Mouse (Mus musculus) MEL (cell line): ENCODE results near the gene Golga1. TPM values are rescaled to one million over a fixed set of nuclear protein-coding genes. Genes with fewer than 3 reads are reported as not detected.
A peak's percentile ranks its signal among the peaks of the same experiment; 100 is the strongest.

Experiments used
- DNase-seq: peaks from one replicate; pipeline ENCODE4 v3.0.0; 2011; ENCODE audit warnings: low read depth, low spot score
- H3K27ac ChIP-seq: 2 replicates; pipeline ENCODE4 v1.5.1; 2012; ENCODE audit warnings: low read depth, mild to moderate bottlenecking, control low read depth, low read length, moderate library complexity; ENCODE audit not compliant: control insufficient read depth
- H3K27me3 ChIP-seq, 2 experiments: fragments of 150-350 bp in 1 of 2; sonication (generic) in 1 of 2; 2 replicates each; pipeline ENCODE4 v1.6.1; 2012; ENCODE audit warnings: low read length in 2 of 2, mild to moderate bottlenecking in 2 of 2, improper control_type of control experiment in 1 of 2, moderate library complexity in 1 of 2; ENCODE audit not compliant: insufficient read depth in 2 of 2, control insufficient read depth in 1 of 2
- H3K36me3 ChIP-seq, 2 experiments: 2 replicates each; pipeline ENCODE4 v1.6.1; 2012 to 2014; ENCODE audit warnings: low read length in 2 of 2, improper control_type of control experiment in 1 of 2, inconsistent platforms in 1 of 2, mild to moderate bottlenecking in 1 of 2; ENCODE audit not compliant: insufficient read depth in 2 of 2, control insufficient read depth in 1 of 2
- H3K4me1 ChIP-seq, 2 experiments: fragments of 150-350 bp in 1 of 2; sonication (generic) in 1 of 2; 2 replicates each; pipeline ENCODE4 v1.6.1; 2012; ENCODE audit warnings: low read length in 2 of 2, improper control_type of control experiment in 1 of 2, mild to moderate bottlenecking in 1 of 2; ENCODE audit not compliant: insufficient read depth in 2 of 2, control insufficient read depth in 1 of 2
- H3K4me3 ChIP-seq, 2 experiments: fragments of 150-350 bp in 1 of 2; sonication (generic) in 1 of 2; 2 replicates each; pipeline ENCODE4 v1.5.1; 2012; ENCODE audit warnings: low read depth in 2 of 2, low read length in 2 of 2, mild to moderate bottlenecking in 2 of 2, moderate library complexity in 2 of 2, control low read depth in 1 of 2, improper control_type of control experiment in 1 of 2; ENCODE audit not compliant: control insufficient read depth in 1 of 2, insufficient read depth in 1 of 2
- H3K79me2 ChIP-seq: 2 replicates; pipeline ENCODE4 v1.6.1; 2012; ENCODE audit warnings: mild to moderate bottlenecking, low read length, moderate library complexity; ENCODE audit not compliant: control insufficient read depth, poor library complexity, insufficient read depth
- H3K9ac ChIP-seq: 2 replicates; pipeline ENCODE4 v1.6.1; 2012; ENCODE audit warnings: low read depth, mild to moderate bottlenecking, control low read depth, low read length, moderate library complexity; ENCODE audit not compliant: control insufficient read depth, poor library complexity, severe bottlenecking
- H3K9me3 ChIP-seq: fragments of 150-350 bp; sonication (generic); replicated peaks from 2 replicates; pipeline ENCODE4 v1.6.1; 2012; ENCODE audit warnings: mild to moderate bottlenecking, low read length, improper control_type of control experiment, moderate library complexity; ENCODE audit not compliant: insufficient read depth
- BHLHE40 ChIP-seq: IDR thresholded peaks from 2 replicates; pipeline ENCODE4 v1.6.1; 2012; ENCODE audit warnings: low read depth, mild to moderate bottlenecking, inconsistent platforms, low read length, improper control_type of control experiment, borderline replicate concordance
- CHD1 ChIP-seq: IDR thresholded peaks from 2 replicates; pipeline ENCODE4 v1.6.1; 2012; ENCODE audit warnings: low read depth, mild to moderate bottlenecking, inconsistent platforms, low read length, improper control_type of control experiment
- CHD2 ChIP-seq: IDR thresholded peaks from 2 replicates; pipeline ENCODE4 v1.6.1; 2011; ENCODE audit warnings: low read length, improper control_type of control experiment
- CTCF ChIP-seq, 3 experiments: IDR thresholded peaks in 2 of 3; conservative IDR thresholded peaks in 1 of 3; 2 replicates each; pipeline ENCODE4 v1.5.1; 2011 to 2012; ENCODE audit warnings: low read length in 3 of 3, low read depth in 2 of 3, mild to moderate bottlenecking in 2 of 3, improper control_type of control experiment in 1 of 3, inconsistent platforms in 1 of 3, mixed read lengths in 1 of 3, moderate library complexity in 1 of 3; ENCODE audit not compliant: control insufficient read depth in 1 of 3, insufficient read depth in 1 of 3, poor library complexity in 1 of 3, severe bottlenecking in 1 of 3
- ELF1 ChIP-seq: IDR thresholded peaks from 2 replicates; pipeline ENCODE4 v1.6.1; 2014; ENCODE audit warnings: low read depth, mild to moderate bottlenecking, inconsistent platforms, low read length, improper control_type of control experiment, moderate library complexity
- ETS1 ChIP-seq: IDR thresholded peaks from 2 replicates; pipeline ENCODE4 v1.6.1; 2012; ENCODE audit warnings: low read depth, mild to moderate bottlenecking, inconsistent platforms, low read length, improper control_type of control experiment, moderate library complexity
- GATA1 ChIP-seq: IDR thresholded peaks from 2 replicates; pipeline ENCODE4 v1.6.1; 2011; ENCODE audit warnings: low read depth, low read length, improper control_type of control experiment
- HCFC1 ChIP-seq: IDR thresholded peaks from 2 replicates; pipeline ENCODE4 v1.6.1; 2012; ENCODE audit warnings: low read depth, mild to moderate bottlenecking, inconsistent platforms, low read length, improper control_type of control experiment, moderate library complexity
- JUND ChIP-seq: IDR thresholded peaks from 2 replicates; pipeline ENCODE4 v1.6.1; 2011; ENCODE audit warnings: low read depth, mild to moderate bottlenecking, improper control_type of control experiment, low read length
- KAT2A ChIP-seq: conservative IDR thresholded peaks from 2 replicates; pipeline ENCODE4 v1.6.1; 2012; ENCODE audit warnings: low read depth, low read length, improper control_type of control experiment, inconsistent platforms
- MAFK ChIP-seq: IDR thresholded peaks from 2 replicates; pipeline ENCODE4 v1.6.1; 2011; ENCODE audit warnings: low read depth, mild to moderate bottlenecking, low read length, improper control_type of control experiment, borderline replicate concordance
- MAX ChIP-seq: IDR thresholded peaks from 2 replicates; pipeline ENCODE4 v1.6.1; 2011; ENCODE audit warnings: low read length, improper control_type of control experiment
- MAZ ChIP-seq: IDR thresholded peaks from 2 replicates; pipeline ENCODE4 v1.6.1; 2012; ENCODE audit warnings: low read depth, mild to moderate bottlenecking, inconsistent platforms, low read length, improper control_type of control experiment
- MEF2A ChIP-seq: IDR thresholded peaks from 2 replicates; pipeline ENCODE4 v1.6.1; 2014; ENCODE audit warnings: low read depth, mild to moderate bottlenecking, inconsistent platforms, low read length, improper control_type of control experiment; ENCODE audit not compliant: poor library complexity, insufficient replicate concordance, severe bottlenecking; ENCODE audit errors: extremely low read depth
- MXI1 ChIP-seq: IDR thresholded peaks from 2 replicates; pipeline ENCODE4 v1.6.1; 2011; ENCODE audit warnings: mild to moderate bottlenecking, low read depth, low read length, improper control_type of control experiment
- MYB ChIP-seq: IDR thresholded peaks from 2 replicates; pipeline ENCODE4 v1.6.1; 2011; ENCODE audit warnings: mild to moderate bottlenecking, low read depth, low read length, improper control_type of control experiment
- MYC ChIP-seq: IDR thresholded peaks from 2 replicates; pipeline ENCODE4 v1.6.1; 2011; ENCODE audit warnings: low read depth, mild to moderate bottlenecking, low read length, improper control_type of control experiment, moderate library complexity
- NELFE ChIP-seq: IDR thresholded peaks from 2 replicates; pipeline ENCODE4 v1.6.1; 2011; ENCODE audit warnings: low read depth, low read length, improper control_type of control experiment
- NRF1 ChIP-seq: IDR thresholded peaks from 2 replicates; pipeline ENCODE4 v1.6.1; 2014; ENCODE audit warnings: low read depth, mild to moderate bottlenecking, inconsistent platforms, low read length, improper control_type of control experiment, moderate library complexity; ENCODE audit not compliant: poor library complexity, insufficient read depth, severe bottlenecking
- POLR2A ChIP-seq, 2 experiments: IDR thresholded peaks; 2 replicates each; pipeline ENCODE4 v1.6.1; 2011 to 2012; ENCODE audit warnings: low read length in 2 of 2, mild to moderate bottlenecking in 2 of 2, control low read depth in 1 of 2, improper control_type of control experiment in 1 of 2, low read depth in 1 of 2, moderate library complexity in 1 of 2; ENCODE audit not compliant: control insufficient read depth in 1 of 2, insufficient read depth in 1 of 2, poor library complexity in 1 of 2
- POLR2AphosphoS2 ChIP-seq: IDR thresholded peaks from 2 replicates; pipeline ENCODE4 v1.6.1; 2011; ENCODE audit warnings: low read length, improper control_type of control experiment
- POLR2AphosphoS5 ChIP-seq: IDR thresholded peaks from 2 replicates; pipeline ENCODE4 v1.6.1; 2012; ENCODE audit warnings: low read depth, borderline replicate concordance, mild to moderate bottlenecking, inconsistent platforms, low read length, moderate library complexity, mixed read lengths
- RAD21 ChIP-seq: IDR thresholded peaks from 2 replicates; pipeline ENCODE4 v1.6.1; 2011; ENCODE audit warnings: mild to moderate bottlenecking, low read depth, low read length, improper control_type of control experiment
- RCOR1 ChIP-seq: IDR thresholded peaks from 2 replicates; pipeline ENCODE4 v1.6.1; 2012; ENCODE audit warnings: low read depth, mild to moderate bottlenecking, inconsistent platforms, low read length, improper control_type of control experiment
- SMC3 ChIP-seq: IDR thresholded peaks from 2 replicates; pipeline ENCODE4 v1.6.1; 2011; ENCODE audit warnings: low read depth, low read length, improper control_type of control experiment
- TAL1 ChIP-seq: IDR thresholded peaks from 2 replicates; pipeline ENCODE4 v1.6.1; 2012; ENCODE audit warnings: mild to moderate bottlenecking, inconsistent platforms, low read length, moderate library complexity, mixed read lengths
- TBP ChIP-seq: IDR thresholded peaks from 2 replicates; pipeline ENCODE4 v1.8.0; 2011; ENCODE audit warnings: low read depth, low read length, improper control_type of control experiment
- UBTF ChIP-seq: IDR thresholded peaks from 2 replicates; pipeline ENCODE4 v1.6.1; 2012; ENCODE audit warnings: low read depth, mild to moderate bottlenecking, inconsistent platforms, low read length, improper control_type of control experiment, moderate library complexity, borderline replicate concordance; ENCODE audit not compliant: insufficient read depth
- USF1 ChIP-seq: IDR thresholded peaks from 2 replicates; pipeline ENCODE4 v1.6.1; 2014; ENCODE audit warnings: low read depth, mild to moderate bottlenecking, inconsistent platforms, low read length, improper control_type of control experiment, moderate library complexity
- USF2 ChIP-seq, 2 experiments: IDR thresholded peaks; 2 replicates each; pipeline ENCODE4 v1.6.1; 2011 to 2012; ENCODE audit warnings: improper control_type of control experiment in 2 of 2, low read length in 2 of 2, borderline replicate concordance in 1 of 2, inconsistent platforms in 1 of 2, low read depth in 1 of 2, mild to moderate bottlenecking in 1 of 2; ENCODE audit not compliant: insufficient read depth in 1 of 2
- ZNF384 ChIP-seq: IDR thresholded peaks from 2 replicates; pipeline ENCODE4 v1.6.1; 2012; ENCODE audit warnings: low read depth, mild to moderate bottlenecking, inconsistent platforms, low read length, improper control_type of control experiment
- polyA plus RNA-seq, 2 experiments: library from polyadenylated mRNA; stranded (reverse) in 1 of 2; unstranded in 1 of 2; fragments of >175 nt in 1 of 2; fragments of >200 nt in 1 of 2; gene quantifications; 2 replicates each; pipeline versions ENCODE4 v1.2.1 to v1.2.4; 2012; ENCODE audit warnings: low replicate concordance in 2 of 2, low read depth in 1 of 2; ENCODE audit not compliant: insufficient read length in 2 of 2, insufficient read depth in 1 of 2, missing spikeins in 1 of 2
- total RNA-seq: library from RNA; depleted of rRNA; stranded (reverse); fragments of 300-350 nt; gene quantifications from 2 replicates; pipeline ENCODE4 v1.2.3, GENCODE M21; 2012

Golga1 gene
- total and polyA plus RNA-seq, 3 experiments: 7.3 to 12.9 TPM; not detected in 1

DNA sequence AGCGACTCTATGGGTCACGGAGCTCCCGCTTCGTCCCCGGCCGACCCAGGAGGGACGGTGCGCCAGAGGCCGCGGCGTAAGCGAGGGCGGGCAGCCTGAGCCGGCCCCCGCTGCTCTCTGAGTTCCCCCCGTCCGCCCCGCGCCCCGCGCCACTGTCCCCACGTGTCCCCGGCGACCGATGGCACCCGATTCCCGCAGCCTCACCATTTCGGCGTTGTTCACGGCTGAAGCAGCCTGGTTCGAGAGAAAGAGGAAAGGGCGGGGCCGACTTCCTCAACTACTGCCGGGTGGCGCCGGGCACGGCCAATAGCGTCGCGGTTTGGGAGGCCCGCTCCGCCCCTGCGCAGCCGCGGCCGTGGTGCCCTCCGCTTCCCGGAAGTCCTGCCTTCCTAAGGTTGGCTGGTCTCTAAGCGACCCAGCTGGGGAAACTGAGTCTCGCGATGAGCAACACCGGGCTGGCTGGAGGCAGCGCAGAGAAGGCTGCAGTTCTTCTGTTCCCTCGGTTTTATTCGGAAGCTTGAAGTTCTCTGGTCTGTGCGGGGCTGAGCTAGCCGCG, 60.4 kb downstream of the Golga1 start, which contains the start of gene Arpc5l (continued):
- TF ChIP-seq ZNF384 (no peak), BHLHE40 (no peak), RAD21 (no peak), KAT2A (no peak; the same call in 1 of the 2 replicates), MYB (no peak), JUND (no peak), NELFE (peak; percentile 91), SMC3 (no peak), HCFC1 (peak; percentile 90), TBP (peak; percentile 93), USF2 (IDR thresholded peaks at IDR 0.05; ENCODE audit: borderline replicate concordance in 1 of 2, insufficient read depth in 1 of 2, low read depth in 1 of 2, low read length in 2 of 2) (no peak), ETS1 (no peak), CHD1 (no peak), RCOR1 (no peak), MAX (peak; percentile 70), MEF2A (no peak), TAL1 (no peak), MXI1 (peak; percentile 72; the same call in 1 of the 2 replicates)
- TF ChIP-seq, all 39 proteins: peak for 16

GRCm38 (mm10) chr2:39004372-39004771, 61.0 kb downstream of the Golga1 start:
- Histone ChIP-seq H3K36me3 (peaks cover 0 to 20% of the 10 kb centered on the region in 2 experiments; a peak in 3 of 4 replicates), H3K27me3 (no peaks in the 10 kb centered on the region), H3K9ac (peak overlapping the region; percentile 97), H3K4me3 (peak overlapping the region; percentile 86 to 88), H3K79me2 (peaks cover 54% of the 10 kb centered on the region), H3K4me1 (peaks cover 6 to 11% of the 10 kb centered on the region in 2 experiments), H3K9me3 (no peaks in the 10 kb centered on the region), H3K27ac (peak overlapping the region; percentile 83)
- peak; percentile 68 for DNase-seq
- TF ChIP-seq MAX (peak; percentile 93), UBTF (no peak), GATA1 (peak; percentile 59; the same call in 1 of the 2 replicates), POLR2AphosphoS5 (no peak), CHD2 (no peak), CHD1 (no peak), ELF1 (no peak), MAZ (no peak), POLR2AphosphoS2 (no peak), MAFK (no peak), KAT2A (0 out of 2 replicates have a peak, but pooled peaks have one; percentile 7), MYB (no peak), USF2 (IDR thresholded peaks at IDR 0.05; ENCODE audit: borderline replicate concordance in 1 of 2, insufficient read depth in 1 of 2, low read depth in 1 of 2, low read length in 2 of 2) (no peak), ZNF384 (no peak), ETS1 (peak; percentile 89), CTCF (IDR thresholded peaks at IDR 0.05 in 2 of 3, conservative IDR thresholded peaks at IDR 0.05 in 1 of 3; ENCODE audit: control insufficient read depth in 1 of 3, insufficient read depth in 1 of 3, low read depth in 2 of 3, low read length in 3 of 3, poor library complexity in 1 of 3, severe bottlenecking in 1 of 3) (no peak), POLR2A (IDR thresholded peaks at IDR 0.05; ENCODE audit: control insufficient read depth in 1 of 2, insufficient read depth in 1 of 2, low read depth in 1 of 2, low read length in 2 of 2, poor library complexity in 1 of 2) (peak in 1 of 2 experiments; percentile 14; a peak in 2 of 4 replicates), NRF1 (0 out of 2 replicates have a peak, but pooled peaks have one; percentile 10), MEF2A (no peak), USF1 (peak; percentile 63; the same call in 1 of the 2 replicates), TBP (no peak), MXI1 (peak; percentile 62), MYC (peak; percentile 90), RAD21 (no peak), BHLHE40 (peak; percentile 74; the same call in 1 of the 2 replicates)
